Mouse (Mus musculus): Measurements from ENCODE around the gene Tmem135.

DNA sequence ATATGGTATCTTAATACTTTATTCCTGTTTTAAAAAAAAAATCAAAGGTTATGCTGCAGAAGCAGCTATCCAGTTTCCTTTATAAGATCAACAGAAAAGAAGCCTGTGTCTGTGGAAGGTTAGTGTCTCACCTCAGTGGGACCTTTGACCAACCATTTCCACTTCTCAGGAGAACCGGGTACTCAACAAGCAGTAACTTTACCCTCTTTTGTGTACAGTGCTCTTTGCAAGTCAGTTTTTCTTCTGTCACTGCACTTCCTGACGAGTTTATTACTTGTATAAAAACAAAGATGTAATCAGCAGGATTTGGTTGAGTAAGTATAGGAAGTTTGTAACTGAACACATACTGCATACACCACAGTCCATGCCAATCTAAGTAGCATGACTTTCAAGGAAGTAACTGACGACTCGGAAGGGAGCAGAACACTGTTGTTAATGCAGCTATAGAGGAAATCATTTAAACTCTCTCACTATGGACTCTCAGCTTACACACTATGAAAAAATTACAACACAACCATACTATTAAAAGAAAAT lies 168.0 kb downstream of the Tmem135 start:
- TF ChIP-seq POLR2A (IDR thresholded peaks at IDR 0.05; ENCODE audit: insufficient read depth, low read depth, low read length) (no peak), EP300 (IDR thresholded peaks at IDR 0.05; ENCODE audit: insufficient read depth, low read depth, low read length) (no peak), CTCF (IDR thresholded peaks at IDR 0.05) (no peak)

All from heart, adult 2 months (tissue).